Mouse (Mus musculus) layer of hippocampus, adult 8-10 months (tissue): Measurements from ENCODE around the gene Prss38. TPM values are rescaled to one million over a fixed set of nuclear protein-coding genes. Genes with fewer than 3 reads are reported as not detected.
"Not testable (repeated sequence)": the region's sequence is repeated elsewhere in the genome, so short reads cannot be mapped to it uniquely, and the experiment has no call there.

Experiments used
- DNase-seq, 2 experiments: peaks; one replicate each; pipeline ENCODE4 v3.0.0; 2022; ENCODE audit warnings: low spot score in 2 of 2
- total RNA-seq, 4 experiments: library from RNA; stranded (reverse); gene quantifications; 2 replicates each; pipeline ENCODE4 v1.2.4; 2022

Gene Prss38
- total RNA-seq, 4 experiments from 2014 or later, result not detected

- DNase-seq, result no peak
These were observed 2.5 kb upstream of the Prss38 start for GRCm38 (mm10) chr11:59377999-59378398.

- no peak for DNase-seq
These were observed 5.6 kb downstream of the Prss38 start for GRCm38 (mm10) chr11:59369848-59370247.

- not testable (repeated sequence) for DNase-seq
These were observed 7.5 kb downstream of the Prss38 start for GRCm38 (mm10) chr11:59367955-59368354.

GRCm38 (mm10) chr11:59366633-59367032 is 8.8 kb downstream of the Prss38 start:
- no peak for DNase-seq

GRCm38 (mm10) chr11:59366031-59366430 is 9.4 kb downstream of the Prss38 start:
- DNase-seq, result no peak

- no peak for DNase-seq
These were observed 11.0 kb downstream of the Prss38 start for GRCm38 (mm10) chr11:59364417-59364816.

GRCm38 (mm10) chr11:59364007-59364406 is 11.4 kb downstream of the Prss38 start:
- no peak for DNase-seq

GRCm38 (mm10) chr11:59361291-59361690 is 14.2 kb downstream of the Prss38 start:
- no peak for DNase-seq

GRCm38 (mm10) chr11:59356874-59357289 is 18.6 kb downstream of the Prss38 start:
- DNase-seq, result no peak

GRCm38 (mm10) chr11:59354793-59355192 is 20.7 kb downstream of the Prss38 start:
- DNase-seq, result no peak

GRCm38 (mm10) chr11:59350326-59350725 is 25.1 kb downstream of the Prss38 start:
- no peak for DNase-seq

GRCm38 (mm10) chr11:59346166-59346910 is 29.1 kb downstream of the Prss38 start:
- no peak for DNase-seq

GRCm38 (mm10) chr11:59342956-59343355 is 32.5 kb downstream of the Prss38 start:
- no peak for DNase-seq

GRCm38 (mm10) chr11:59338736-59339120 is 36.7 kb downstream of the Prss38 start:
- peak; percentile 68 to 75 for DNase-seq

- DNase-seq, result peak in 1 of 2 experiments; percentile 18
These were observed 37.3 kb downstream of the Prss38 start for GRCm38 (mm10) chr11:59337955-59338735.

- DNase-seq, result no peak
These were observed 39.1 kb downstream of the Prss38 start for GRCm38 (mm10) chr11:59336381-59336780.

GRCm38 (mm10) chr11:59335942-59336341 is 39.5 kb downstream of the Prss38 start:
- DNase-seq, result no peak

GRCm38 (mm10) chr11:59335150-59335549 is 40.3 kb downstream of the Prss38 start:
- no peak for DNase-seq

GRCm38 (mm10) chr11:59332938-59333337 is 42.5 kb downstream of the Prss38 start:
- no peak for DNase-seq

- no peak for DNase-seq
These were observed 44.1 kb downstream of the Prss38 start for GRCm38 (mm10) chr11:59331167-59331869.

GRCm38 (mm10) chr11:59330560-59330959 is 44.9 kb downstream of the Prss38 start:
- peak in 1 of 2 experiments; percentile 70 for DNase-seq

GRCm38 (mm10) chr11:59329616-59330015 is 45.8 kb downstream of the Prss38 start:
- no peak for DNase-seq
